Mouse (Mus musculus): Measurements from ENCODE around the gene Stpg3. TPM values are rescaled to one million over a fixed set of nuclear protein-coding genes. Genes with fewer than 3 reads are reported as not detected.

The Stpg3 gene
- polyA plus RNA-seq, 1 experiment from 2014 or later, result not detected

DNA sequence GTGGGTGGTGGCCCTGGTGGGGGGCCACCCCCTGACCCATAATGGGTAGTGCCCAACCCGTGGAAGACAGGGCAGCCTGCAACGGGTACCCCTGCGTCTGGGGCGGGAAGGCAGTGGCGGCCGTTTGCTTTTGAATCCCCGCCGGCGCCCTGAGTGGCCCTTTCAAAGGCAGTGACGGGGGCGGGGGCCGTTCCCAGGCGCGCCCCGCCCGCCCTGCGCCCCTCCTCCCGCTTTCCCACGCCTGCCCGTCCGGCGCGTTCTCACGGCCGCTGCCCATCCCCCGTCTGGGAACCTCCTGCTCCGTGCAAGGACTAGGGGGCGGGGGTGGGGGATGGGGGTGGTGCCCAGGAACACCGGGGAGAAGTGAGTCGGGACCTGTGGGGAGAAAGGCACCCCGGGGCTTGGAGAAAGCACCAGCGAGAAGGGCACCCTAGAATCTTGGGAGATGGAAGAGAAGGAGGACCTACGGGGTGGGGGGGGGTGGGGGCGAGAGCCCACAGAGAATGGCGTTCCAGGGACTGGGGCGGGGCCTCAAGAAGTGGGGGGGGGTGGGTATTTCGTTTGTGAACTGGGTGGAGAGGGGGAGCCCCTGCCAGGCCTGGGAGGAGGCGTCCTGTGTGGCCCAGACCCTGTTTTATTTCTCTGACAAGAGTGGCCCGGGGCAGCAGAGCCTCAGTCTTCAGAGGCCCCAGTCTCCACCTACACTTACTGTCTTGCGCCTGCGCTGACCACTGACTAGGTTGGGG, 46.3 kb downstream of the Stpg3 start:
- under 1% methylated on average over 37 of the region's 41 CpGs for WGBS

DNA sequence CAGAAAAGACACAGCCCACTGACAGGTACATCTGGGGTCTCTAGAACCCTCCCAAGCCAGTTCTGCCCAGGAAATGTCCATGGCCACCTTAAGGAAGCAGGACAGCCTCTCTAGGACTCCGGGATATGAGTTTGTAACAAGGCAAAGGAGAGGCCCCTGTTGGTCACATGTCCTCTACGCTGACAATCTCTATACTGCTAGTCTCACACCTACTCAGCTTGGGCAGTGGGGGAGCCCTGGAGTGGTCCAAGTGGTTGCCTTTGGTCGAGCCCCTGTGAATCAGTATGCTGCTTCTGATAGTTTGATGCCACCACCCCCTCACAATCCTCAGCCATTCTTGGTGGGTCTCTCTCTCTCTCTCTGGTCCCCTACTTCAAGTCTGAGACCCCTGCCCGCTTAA, 47.0 kb downstream of the Stpg3 start:
- 12% methylated on average over 4 of the region's 4 CpGs for WGBS
- Histone ChIP-seq H3K4me2 (peak overlapping the region; percentile 94), H3K36me3 (no peaks in the 10 kb centered on the region), H3K4me3 (replicated peaks) (peak overlapping the region; percentile 49), H3K9ac (replicated peaks) (peak overlapping the region; percentile 57), H3K4me1 (peaks cover 44% of the 10 kb centered on the region), H3K27ac (replicated peaks) (peak overlapping the region; percentile 76), H3K9me3 (replicated peaks) (no peaks in the 10 kb centered on the region), H3K27me3 (replicated peaks) (no peaks in the 10 kb centered on the region)
- ATAC-seq (ENCODE audit: low FRiP score), result peak; percentile 43; the same call in 1 of the 2 replicates

More for the DNA sequence above, 46.3 kb downstream of the Stpg3 start:
- H3K27me3 ChIP-seq (replicated peaks), result no peaks in the 10 kb centered on the region
- no peaks in the 10 kb centered on the region for H3K9me3 ChIP-seq (replicated peaks)
- peaks cover 41% of the 10 kb centered on the region for H3K4me1 ChIP-seq
- H3K36me3 ChIP-seq, result no peaks in the 10 kb centered on the region
- peak overlapping the region; percentile 57 for H3K9ac ChIP-seq (replicated peaks)
- H3K27ac ChIP-seq (replicated peaks), result peak overlapping the region; percentile 76
- H3K4me2 ChIP-seq, result peak overlapping the region; percentile 94
- H3K4me3 ChIP-seq (replicated peaks), result peak overlapping the region; percentile 49
- peak; percentile 81 for ATAC-seq (ENCODE audit: low FRiP score)

Other genes with a start within 250 kb of the Stpg3 start
- 167 and 179 TPM in 2 replicates for gene Mrpl41, start 239.5 kb downstream of the Stpg3 start, polyA plus RNA-seq (2015; fragmentation: Nextera tagmentation; extraction: Ambion mirVana)
- gene Pnpla7, start 238.6 kb downstream of the Stpg3 start, polyA plus RNA-seq (2015; fragmentation: Nextera tagmentation; extraction: Ambion mirVana), result 2.8 and 5.0 TPM in 2 replicates
- 149 and 173 TPM in 2 replicates for gene Nsmf, start 160.3 kb downstream of the Stpg3 start, polyA plus RNA-seq (2015; fragmentation: Nextera tagmentation; extraction: Ambion mirVana)
- 0.43 TPM in 1 of 2 replicates, not detected in the other for gene Entpd8, start 134.3 kb downstream of the Stpg3 start, polyA plus RNA-seq (2015; fragmentation: Nextera tagmentation; extraction: Ambion mirVana)
- gene Noxa1, start 119.5 kb downstream of the Stpg3 start, polyA plus RNA-seq (2015; fragmentation: Nextera tagmentation; extraction: Ambion mirVana), result 0.52 TPM in 1 of 2 replicates, not detected in the other
- gene Nrarp, start 33.9 kb downstream of the Stpg3 start, polyA plus RNA-seq (2015; fragmentation: Nextera tagmentation; extraction: Ambion mirVana), result 15.0 and 16.8 TPM in 2 replicates
- 1.6 and 5.9 TPM in 2 replicates for gene Tor4a, start 17.8 kb downstream of the Stpg3 start, polyA plus RNA-seq (2015; fragmentation: Nextera tagmentation; extraction: Ambion mirVana)
- 101 and 105 TPM in 2 replicates for gene Nelfb, start 3.1 kb downstream of the Stpg3 start, polyA plus RNA-seq (2015; fragmentation: Nextera tagmentation; extraction: Ambion mirVana)
- gene Fam166a, start 4.1 kb upstream of the Stpg3 start, polyA plus RNA-seq (2015; fragmentation: Nextera tagmentation; extraction: Ambion mirVana), result not detected in 2 replicates
- gene Tubb4b, start 10.1 kb upstream of the Stpg3 start, polyA plus RNA-seq (2015; fragmentation: Nextera tagmentation; extraction: Ambion mirVana), result 462 and 502 TPM in 2 replicates
- not detected in 2 replicates for gene Slc34a3, start 19.7 kb upstream of the Stpg3 start, polyA plus RNA-seq (2015; fragmentation: Nextera tagmentation; extraction: Ambion mirVana)
- not detected in 2 replicates for gene Rnf224, start 22.1 kb upstream of the Stpg3 start, polyA plus RNA-seq (2015; fragmentation: Nextera tagmentation; extraction: Ambion mirVana)
- 158 and 190 TPM in 2 replicates for gene Rnf208, start 27.6 kb upstream of the Stpg3 start, polyA plus RNA-seq (2015; fragmentation: Nextera tagmentation; extraction: Ambion mirVana)
- gene Cysrt1, start 27.8 kb upstream of the Stpg3 start, polyA plus RNA-seq (2015; fragmentation: Nextera tagmentation; extraction: Ambion mirVana), result 0.36 and 0.47 TPM in 2 replicates
- gene AL732309.1, start 32.2 kb upstream of the Stpg3 start, polyA plus RNA-seq (2015; fragmentation: Nextera tagmentation; extraction: Ambion mirVana), result 4.3 and 4.6 TPM in 2 replicates
- gene Tmem203, start 40.8 kb upstream of the Stpg3 start, polyA plus RNA-seq (2015; fragmentation: Nextera tagmentation; extraction: Ambion mirVana), result 17.5 and 17.7 TPM in 2 replicates
- gene Tprn, start 48.0 kb upstream of the Stpg3 start, polyA plus RNA-seq (2015; fragmentation: Nextera tagmentation; extraction: Ambion mirVana), result 14.8 and 16.3 TPM in 2 replicates
- gene Ssna1, start 57.8 kb upstream of the Stpg3 start, polyA plus RNA-seq (2015; fragmentation: Nextera tagmentation; extraction: Ambion mirVana), result 177 and 183 TPM in 2 replicates
- gene Anapc2, start 57.8 kb upstream of the Stpg3 start, polyA plus RNA-seq (2015; fragmentation: Nextera tagmentation; extraction: Ambion mirVana), result 125 and 129 TPM in 2 replicates
- not detected in 2 replicates for gene Tmem210, start 73.5 kb upstream of the Stpg3 start, polyA plus RNA-seq (2015; fragmentation: Nextera tagmentation; extraction: Ambion mirVana)
- 0.22 and 0.26 TPM in 2 replicates for gene Lrrc26, start 75.3 kb upstream of the Stpg3 start, polyA plus RNA-seq (2015; fragmentation: Nextera tagmentation; extraction: Ambion mirVana)
- 58.0 and 68.4 TPM in 2 replicates for gene Grin1, start 104.5 kb upstream of the Stpg3 start, polyA plus RNA-seq (2015; fragmentation: Nextera tagmentation; extraction: Ambion mirVana)
- 43.5 and 46.6 TPM in 2 replicates for gene Man1b1, start 117.7 kb upstream of the Stpg3 start, polyA plus RNA-seq (2015; fragmentation: Nextera tagmentation; extraction: Ambion mirVana)
- 24.2 and 27.3 TPM in 2 replicates for gene Dpp7, start 141.7 kb upstream of the Stpg3 start, polyA plus RNA-seq (2015; fragmentation: Nextera tagmentation; extraction: Ambion mirVana)
- gene Uap1l1, start 151.0 kb upstream of the Stpg3 start, polyA plus RNA-seq (2015; fragmentation: Nextera tagmentation; extraction: Ambion mirVana), result 8.5 and 14.0 TPM in 2 replicates
- 10.6 and 16.3 TPM in 2 replicates for gene Sapcd2, start 157.7 kb upstream of the Stpg3 start, polyA plus RNA-seq (2015; fragmentation: Nextera tagmentation; extraction: Ambion mirVana)
- 9.6 TPM in 2 replicates for gene Entpd2, start 181.2 kb upstream of the Stpg3 start, polyA plus RNA-seq (2015; fragmentation: Nextera tagmentation; extraction: Ambion mirVana)
- 398 and 483 TPM in 2 replicates for gene Npdc1, start 184.7 kb upstream of the Stpg3 start, polyA plus RNA-seq (2015; fragmentation: Nextera tagmentation; extraction: Ambion mirVana)
- gene Fut7, start 208.6 kb upstream of the Stpg3 start, polyA plus RNA-seq (2015; fragmentation: Nextera tagmentation; extraction: Ambion mirVana), result 0.13 and 0.38 TPM in 2 replicates
- 11.2 and 13.4 TPM in 2 replicates for gene Abca2, start 214.1 kb upstream of the Stpg3 start, polyA plus RNA-seq (2015; fragmentation: Nextera tagmentation; extraction: Ambion mirVana)
- 1.8 and 2.0 TPM in 2 replicates for gene Clic3, start 242.2 kb upstream of the Stpg3 start, polyA plus RNA-seq (2015; fragmentation: Nextera tagmentation; extraction: Ambion mirVana)
- gene Paxx, start 246.5 kb upstream of the Stpg3 start, polyA plus RNA-seq (2015; fragmentation: Nextera tagmentation; extraction: Ambion mirVana), result 100 and 120 TPM in 2 replicates